Mouse (Mus musculus) adrenal gland, adult (tissue): Measurements from ENCODE around the gene Slc47a2.

ENCODE experiments used
- DNase-seq, 2 experiments: peaks; one replicate each; pipeline ENCODE4 v3.0.0; 2022 to 2023; ENCODE audit warnings: low spot score in 1 of 2; ENCODE audit not compliant: inconsistent age in 2 of 2

The Slc47a2 gene

DNA sequence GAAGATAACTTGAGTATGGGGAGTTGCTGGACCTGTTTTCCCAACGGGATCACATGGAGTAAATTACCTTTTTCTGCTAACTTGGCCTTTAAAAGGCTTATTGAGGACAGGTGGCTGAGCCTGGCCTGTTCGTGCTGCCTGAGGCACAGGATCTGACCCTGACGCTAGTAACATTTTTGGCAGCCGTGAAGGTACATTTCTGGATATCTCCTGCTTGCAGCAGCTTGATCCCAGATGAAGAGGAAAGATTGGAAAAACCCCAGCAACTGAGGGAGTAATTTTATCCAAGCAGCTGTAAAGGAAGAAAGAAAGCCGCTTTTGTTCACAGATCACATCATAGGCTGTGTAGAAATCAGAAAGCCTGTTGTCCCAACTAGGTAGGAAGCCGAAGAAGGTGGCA, 58.3 kb downstream of the Slc47a2 start:
- peak; percentile 11 to 51 for DNase-seq

DNA sequence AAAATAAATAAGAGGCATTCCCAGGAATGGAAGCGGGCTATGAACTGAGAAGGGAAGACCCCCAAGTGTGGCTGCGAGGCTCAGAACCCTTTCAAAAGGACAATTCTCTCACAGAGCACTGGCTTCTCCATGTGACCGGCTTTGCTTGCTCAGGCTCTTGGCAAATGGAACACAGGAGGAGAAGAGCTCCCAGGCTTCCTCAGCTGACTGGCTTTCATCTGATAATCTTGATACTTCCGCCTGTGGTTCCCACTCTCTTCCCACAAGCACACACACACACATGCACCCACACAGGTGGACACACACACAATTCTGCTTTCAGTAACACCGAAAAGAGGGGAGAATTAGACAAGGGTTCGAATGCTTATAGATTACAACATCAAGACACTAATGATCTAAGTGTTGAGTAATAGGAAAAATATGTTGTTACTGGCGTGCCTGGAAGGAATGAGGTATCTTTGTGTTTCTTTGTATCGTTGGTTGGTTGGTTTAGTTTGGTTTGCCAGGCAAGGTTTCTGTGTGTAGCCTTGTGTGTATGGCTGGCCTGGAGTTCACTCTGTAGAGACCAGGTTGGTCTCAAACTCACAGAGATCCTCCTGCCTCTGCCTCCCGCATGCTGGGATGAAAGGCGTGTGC, 59.1 kb downstream of the Slc47a2 start:
- DNase-seq = no peak

DNA sequence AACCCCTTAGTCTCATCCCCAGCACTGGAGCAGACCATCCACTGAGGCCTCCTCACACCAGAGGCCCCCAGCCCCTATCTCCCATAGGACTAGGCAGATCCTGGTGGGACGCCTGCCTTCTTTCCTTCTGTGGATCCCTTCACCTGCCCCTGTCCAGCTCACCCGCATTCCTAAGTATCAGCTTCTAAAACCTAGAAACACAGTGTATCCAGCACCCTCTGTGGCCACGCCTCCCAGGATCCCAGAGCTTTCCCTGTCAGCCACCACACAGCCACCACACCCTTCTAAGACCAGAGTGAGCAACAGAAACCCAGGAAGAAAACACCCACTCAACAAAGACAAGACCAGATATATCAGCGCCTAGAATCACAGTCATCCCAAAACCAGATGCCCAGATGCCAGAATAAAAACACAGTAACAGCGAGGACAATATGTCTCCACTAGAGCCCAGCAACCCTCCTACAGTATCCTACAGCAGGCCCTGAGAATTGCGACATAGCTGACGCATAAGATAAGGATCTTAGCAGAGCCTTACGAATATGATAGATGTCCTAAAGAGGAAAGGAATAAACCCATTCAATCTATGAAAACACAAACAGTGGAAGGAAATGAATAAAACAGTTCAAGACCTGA, 64.1 kb downstream of the Slc47a2 start:
- peak in 1 of 2 experiments; percentile 48 for DNase-seq

- DNase-seq = no peak
Measured at GRCm38 (mm10) chr11:61277937-61278336, 64.7 kb downstream of the Slc47a2 start.

GRCm38 (mm10) chr11:61276482-61276881, 66.2 kb downstream of the Slc47a2 start:
- no peak for DNase-seq

GRCm38 (mm10) chr11:61275106-61275505, 67.6 kb downstream of the Slc47a2 start:
- no peak for DNase-seq

DNA sequence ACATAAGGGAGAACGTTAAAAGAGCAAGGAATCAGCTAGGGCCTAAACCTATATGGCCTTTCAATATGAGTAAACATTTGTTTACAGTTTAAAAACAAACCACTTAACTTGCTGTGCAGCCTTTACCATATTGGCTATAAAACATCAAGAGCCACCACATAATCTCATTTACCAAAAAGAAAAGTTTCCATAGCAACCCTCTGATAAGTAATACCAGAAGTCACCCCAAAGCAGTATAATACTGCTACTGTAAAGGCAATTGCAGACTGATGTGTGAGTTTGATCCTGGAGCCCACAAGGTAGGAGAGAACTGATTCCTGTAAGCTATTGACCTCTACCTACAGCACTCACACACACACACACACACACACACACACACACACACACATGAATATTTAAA, 68.2 kb downstream of the Slc47a2 start:
- DNase-seq = no peak

- DNase-seq = no peak
Measured at GRCm38 (mm10) chr11:61273928-61274327, 68.7 kb downstream of the Slc47a2 start.

- DNase-seq = no peak
Measured at GRCm38 (mm10) chr11:61271612-61272011, 71.0 kb downstream of the Slc47a2 start.

DNA sequence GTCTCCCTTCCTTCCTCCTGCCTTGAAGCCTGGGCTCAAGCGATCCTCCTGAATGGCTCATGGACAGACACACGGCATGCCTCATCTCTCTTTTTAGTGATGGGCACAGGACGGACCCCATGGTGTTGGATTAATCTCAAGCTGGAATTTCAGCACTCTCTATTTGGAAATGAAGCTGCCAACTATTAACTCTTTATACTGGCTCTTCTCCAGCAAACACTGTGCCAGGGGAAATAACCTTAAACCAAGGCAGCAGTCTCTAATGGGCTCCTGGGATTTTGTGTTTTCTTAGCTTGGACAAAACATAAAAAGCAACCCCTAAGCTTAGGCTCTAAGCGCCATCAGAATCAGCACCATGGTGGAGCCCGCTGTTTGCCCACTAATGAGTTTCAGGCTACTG, 72.3 kb downstream of the Slc47a2 start:
- DNase-seq = no peak

DNA sequence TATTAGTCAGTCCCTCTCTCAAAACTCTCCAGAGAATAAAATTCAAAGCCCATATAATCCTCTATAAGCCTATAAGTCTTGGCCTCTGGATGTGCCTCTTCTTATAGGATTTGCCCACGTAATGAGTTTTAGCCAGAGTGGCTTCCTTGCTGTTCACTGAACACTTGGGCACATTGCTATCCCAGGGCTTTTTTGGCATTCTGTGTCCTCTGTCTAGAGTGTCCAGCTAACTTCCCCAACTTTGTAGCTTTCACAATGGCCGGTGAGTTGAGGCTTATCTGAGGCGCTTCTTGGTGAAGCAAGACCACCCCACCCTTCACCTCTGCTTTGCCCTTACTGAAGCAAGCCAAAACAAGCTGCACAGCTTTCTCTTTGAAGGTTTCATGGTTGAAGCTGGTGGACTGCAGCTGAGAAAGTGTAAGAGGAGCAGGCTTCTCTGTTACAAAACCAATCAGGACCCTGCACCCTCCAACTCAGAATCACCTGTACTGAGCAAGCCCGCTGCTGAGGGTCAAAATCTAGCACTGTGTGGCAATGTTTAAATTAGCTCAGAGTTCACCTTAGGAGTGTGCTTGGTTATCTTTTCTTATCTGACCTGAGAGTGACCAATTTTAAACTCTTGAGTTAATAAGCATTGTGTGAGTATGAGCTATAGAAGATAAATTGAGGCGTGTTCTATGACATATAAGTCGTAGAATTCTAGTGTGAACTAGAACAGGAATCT, 73.9 kb downstream of the Slc47a2 start:
- DNase-seq = no peak

DNA sequence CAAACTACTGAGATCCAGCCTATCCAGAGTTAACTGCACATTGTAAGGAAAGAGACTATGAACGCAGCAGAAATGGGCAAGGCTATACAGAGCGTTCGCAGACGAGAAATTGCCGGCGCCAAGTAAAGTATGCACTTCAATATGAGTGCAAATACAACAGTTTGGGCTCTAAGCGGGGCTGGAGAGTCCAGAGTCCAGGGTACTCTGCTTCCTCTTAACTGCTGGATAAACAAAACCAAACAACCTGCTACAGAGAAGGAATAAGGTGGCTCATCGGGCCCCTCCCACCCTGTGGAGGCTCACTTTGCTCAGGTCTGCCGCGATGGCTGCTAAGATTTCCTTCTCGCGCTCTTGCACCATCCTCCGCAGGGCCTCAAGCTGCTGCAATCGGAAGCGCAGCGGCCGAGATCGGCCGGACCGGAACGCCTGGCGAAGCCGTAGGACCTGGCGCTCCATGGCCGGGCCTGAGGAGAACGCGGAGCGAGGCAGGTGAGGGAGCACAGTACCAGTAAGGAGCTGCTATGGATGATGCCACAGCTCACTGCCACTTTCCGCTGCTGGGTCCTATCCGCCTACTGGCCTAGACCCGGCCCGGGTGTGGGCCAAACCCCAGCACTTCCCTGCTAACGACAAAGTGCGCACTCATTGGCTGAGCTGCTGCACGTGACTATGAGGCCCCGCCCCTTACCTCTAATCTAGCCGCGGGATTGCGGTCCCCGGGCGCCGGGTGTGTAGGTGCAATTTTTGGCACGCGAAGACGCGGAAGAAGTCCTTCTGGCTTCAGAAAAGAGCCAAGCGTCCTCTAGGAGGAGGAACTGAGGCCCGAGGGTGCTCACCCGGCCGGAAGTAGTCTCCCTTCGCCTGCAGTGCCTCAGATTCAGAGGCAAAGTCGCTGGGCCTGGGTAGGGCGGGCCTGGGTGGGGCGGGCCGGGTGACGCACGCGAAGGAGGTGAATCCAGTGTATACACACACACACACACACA, 75.8 kb downstream of the Slc47a2 start, which contains the start of gene Aldh3a2:
Gene Aldh3a2, minus strand, starts transcription at position 914 of the 983 bp plus-strand sequence.
- DNase-seq = peak; percentile 95 to 98

DNA sequence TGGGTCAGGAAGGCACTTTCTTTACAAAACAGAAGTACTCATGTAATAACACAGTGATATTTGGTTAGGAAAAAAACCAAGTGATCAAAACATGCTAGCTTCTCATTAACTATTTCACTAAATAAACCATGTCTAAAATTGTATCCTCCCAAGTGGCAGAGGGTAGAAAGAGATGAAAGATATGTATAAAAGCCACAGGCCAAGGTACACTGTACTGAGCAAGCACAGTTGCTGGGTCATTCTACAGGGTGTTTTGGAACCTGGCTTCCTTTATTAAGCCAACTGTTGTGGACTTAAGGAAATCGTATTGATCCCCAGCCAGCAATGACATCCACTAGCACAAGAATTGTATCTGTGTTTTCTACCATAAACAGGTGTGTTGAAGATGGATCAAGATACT, 78.8 kb downstream of the Slc47a2 start:
- DNase-seq = no peak

GRCm38 (mm10) chr11:61262516-61262915, 80.1 kb downstream of the Slc47a2 start:
- DNase-seq = no peak

DNA sequence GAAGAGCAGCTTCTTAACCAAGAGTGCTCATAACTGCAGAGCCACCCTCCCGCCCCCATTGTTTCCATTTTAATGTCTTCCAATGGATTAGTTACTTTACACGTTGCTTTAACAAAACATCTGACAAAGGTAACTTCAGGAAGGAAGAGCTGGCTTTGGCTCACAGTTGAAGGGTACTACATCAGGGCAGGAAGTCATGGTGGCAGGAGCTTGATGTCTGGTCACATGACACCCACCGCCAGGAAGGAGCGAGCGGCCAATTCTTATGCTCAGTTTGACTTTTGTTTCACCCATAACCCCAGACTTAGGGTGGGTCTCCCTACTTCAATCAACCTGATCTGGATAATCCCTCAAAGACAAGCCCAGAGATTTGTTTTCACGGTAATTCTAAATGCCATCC, 83.6 kb downstream of the Slc47a2 start:
- no peak for DNase-seq

GRCm38 (mm10) chr11:61252807-61253206, 89.9 kb downstream of the Slc47a2 start:
- no peak for DNase-seq

GRCm38 (mm10) chr11:61251741-61252140, 90.9 kb downstream of the Slc47a2 start:
- no peak for DNase-seq
